Mouse (Mus musculus) ES-Bruce4 (cell line): ENCODE measurements around the gene Smurf2. TPM values are rescaled to one million over a fixed set of nuclear protein-coding genes. Genes with fewer than 3 reads are reported as not detected.

ENCODE experiments used
- H3K27ac ChIP-seq: 2 replicates; pipeline ENCODE4 v1.5.1; 2012; ENCODE audit warnings: low read length, inconsistent platforms; ENCODE audit not compliant: insufficient read depth
- H3K27me3 ChIP-seq: 2 replicates; pipeline ENCODE4 v1.6.1; 2012; ENCODE audit warnings: mild to moderate bottlenecking, low read length, inconsistent platforms; ENCODE audit not compliant: control insufficient read depth, poor library complexity, insufficient read depth, severe bottlenecking
- H3K36me3 ChIP-seq: 2 replicates; pipeline ENCODE4 v1.6.1; 2012; ENCODE audit warnings: inconsistent platforms, mild to moderate bottlenecking, low read length, moderate library complexity; ENCODE audit not compliant: control insufficient read depth, poor library complexity, insufficient read depth, severe bottlenecking
- H3K4me1 ChIP-seq: one replicate; pipeline ENCODE4 v1.8.1; 2011; ENCODE audit warnings: low read length; ENCODE audit not compliant: control insufficient read depth, insufficient read depth
- H3K4me3 ChIP-seq: 2 replicates; pipeline ENCODE4 v1.5.1; 2011; ENCODE audit warnings: low read depth, mild to moderate bottlenecking, low read length
- H3K9ac ChIP-seq: 2 replicates; pipeline ENCODE4 v1.6.1; 2012; ENCODE audit warnings: low read depth, mild to moderate bottlenecking, inconsistent platforms; ENCODE audit not compliant: poor library complexity, severe bottlenecking
- H3K9me3 ChIP-seq: replicated peaks from 2 replicates; pipeline ENCODE4 v1.6.1; 2012; ENCODE audit warnings: mild to moderate bottlenecking, low read length, inconsistent platforms; ENCODE audit not compliant: control insufficient read depth, poor library complexity, insufficient read depth, severe bottlenecking
- CTCF ChIP-seq: IDR thresholded peaks from one replicate; pipeline ENCODE4 v1.8.1; 2011; ENCODE audit warnings: low read depth, low read length
- EP300 ChIP-seq: IDR thresholded peaks from 2 replicates; pipeline ENCODE4 v1.6.1; 2011; ENCODE audit warnings: low read depth, low read length; ENCODE audit not compliant: insufficient read depth
- POLR2A ChIP-seq: IDR thresholded peaks from one replicate; pipeline ENCODE4 v1.8.1; 2011; ENCODE audit warnings: low read length; ENCODE audit not compliant: insufficient read depth
- polyA plus RNA-seq: library from polyadenylated mRNA; stranded (reverse); fragments of >200 nt; gene quantifications from 2 replicates; pipeline ENCODE4 v1.2.4, GENCODE M21; 2011; ENCODE audit warnings: low read depth; ENCODE audit not compliant: missing spikeins, insufficient read depth, insufficient read length

The Smurf2 gene
- polyA plus RNA-seq, 1 experiment, result 50.2 TPM

DNA sequence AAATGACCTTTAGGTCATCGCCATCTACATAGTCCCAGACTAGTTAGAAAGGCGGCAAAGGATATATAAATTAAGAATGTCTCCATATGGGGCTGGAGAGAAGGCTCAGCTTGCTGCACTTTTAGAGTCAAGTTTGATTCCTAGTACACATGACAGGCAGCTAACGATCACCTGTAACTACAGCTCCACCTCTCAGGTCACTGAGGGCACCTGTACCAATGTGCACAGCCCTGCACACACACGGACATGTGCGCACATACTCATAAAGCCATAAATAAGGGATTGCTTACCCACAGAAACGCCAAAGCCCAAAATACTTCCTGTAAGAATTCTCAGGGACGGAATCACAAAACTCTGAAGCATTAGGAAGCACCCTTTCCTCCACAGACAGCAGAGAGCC, 92.4 kb downstream of the Smurf2 start:
- no peaks in the 10 kb centered on the region for H3K27me3 ChIP-seq
- TF ChIP-seq CTCF, result no peak
- no peak for TF ChIP-seq POLR2A
- TF ChIP-seq EP300, result no peak
- H3K27ac ChIP-seq, result no peak overlapping the region
- no peaks in the 10 kb centered on the region for H3K4me1 ChIP-seq
- no peaks in the 10 kb centered on the region for H3K9me3 ChIP-seq
- H3K4me3 ChIP-seq, result no peak overlapping the region
- no peak overlapping the region for H3K9ac ChIP-seq
- peaks cover 2% of the 10 kb centered on the region for H3K36me3 ChIP-seq

DNA sequence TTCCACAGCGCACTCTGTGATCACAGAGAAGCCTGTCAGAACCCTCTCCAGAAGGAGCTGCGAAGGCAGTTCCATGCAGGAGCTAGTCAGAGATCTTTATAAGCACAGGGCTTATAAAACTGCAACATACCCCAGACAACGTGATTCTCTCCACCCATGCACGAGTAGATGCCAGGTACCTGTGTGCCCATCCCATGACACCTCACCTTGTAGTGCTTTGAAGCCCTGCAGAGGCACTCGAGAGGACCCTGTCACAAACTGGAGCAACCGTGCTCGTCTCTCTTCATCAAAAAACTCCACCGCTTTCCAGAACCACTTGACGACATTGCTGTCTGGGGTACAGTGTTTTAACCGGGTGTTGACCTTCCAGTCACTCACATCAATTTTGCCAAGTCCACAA, 96.1 kb downstream of the Smurf2 start:
- TF ChIP-seq POLR2A (no peak), CTCF (no peak), EP300 (no peak)
- H3K27ac ChIP-seq, result no peak overlapping the region
- no peaks in the 10 kb centered on the region for H3K9me3 ChIP-seq
- peaks cover 7% of the 10 kb centered on the region for H3K36me3 ChIP-seq
- H3K27me3 ChIP-seq, result no peaks in the 10 kb centered on the region
- H3K4me1 ChIP-seq, result no peaks in the 10 kb centered on the region
- H3K9ac ChIP-seq, result no peak overlapping the region
- no peak overlapping the region for H3K4me3 ChIP-seq

DNA sequence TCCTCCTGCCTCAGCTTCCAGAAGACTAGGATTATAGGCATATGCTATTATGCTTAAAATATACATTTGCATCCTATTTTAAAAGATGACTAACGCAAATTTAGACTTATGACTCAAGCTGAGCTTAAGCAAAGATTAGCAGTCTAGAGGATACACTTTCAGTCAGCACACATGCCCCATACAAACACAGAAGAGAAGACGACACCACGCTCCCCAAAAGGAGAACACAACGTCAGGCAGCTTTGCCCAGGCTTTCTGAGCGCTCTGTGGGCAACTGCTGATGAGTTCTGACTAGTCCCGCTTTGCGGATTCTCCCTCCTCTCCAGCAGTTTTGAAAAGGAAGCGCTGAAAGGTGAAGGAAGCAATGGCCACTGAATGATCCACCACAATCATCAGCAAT, 96.8 kb downstream of the Smurf2 start:
- TF ChIP-seq CTCF, result no peak
- no peak for TF ChIP-seq EP300
- TF ChIP-seq POLR2A, result no peak
- Histone ChIP-seq H3K9me3 (no peaks in the 10 kb centered on the region), H3K4me1 (no peaks in the 10 kb centered on the region), H3K36me3 (peaks cover 14% of the 10 kb centered on the region), H3K27ac (no peak overlapping the region), H3K9ac (no peak overlapping the region), H3K4me3 (no peak overlapping the region), H3K27me3 (no peaks in the 10 kb centered on the region)

DNA sequence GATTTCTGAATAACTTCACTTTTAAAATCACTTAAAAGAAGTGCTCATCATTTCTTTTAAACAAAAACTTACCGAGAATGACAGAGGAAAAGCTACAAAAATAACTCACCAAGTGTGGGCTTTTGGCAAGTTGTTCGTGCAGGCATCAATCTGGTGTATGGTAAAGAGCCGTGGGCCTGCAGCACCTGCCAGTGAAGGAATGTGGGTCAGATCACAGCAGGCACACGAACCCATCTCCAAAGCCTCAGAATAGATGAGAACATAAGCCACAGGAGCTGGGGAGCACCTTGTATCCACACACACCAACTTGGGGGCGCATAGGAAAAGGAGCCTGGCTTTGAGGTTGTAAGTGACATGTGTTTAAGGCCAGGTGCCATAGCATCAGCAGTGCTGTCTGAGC, 97.6 kb downstream of the Smurf2 start:
- H3K36me3 ChIP-seq, result peaks cover 17% of the 10 kb centered on the region
- H3K4me3 ChIP-seq, result no peak overlapping the region
- no peaks in the 10 kb centered on the region for H3K4me1 ChIP-seq
- H3K9me3 ChIP-seq, result no peaks in the 10 kb centered on the region
- TF ChIP-seq CTCF, result no peak
- no peak for TF ChIP-seq EP300
- TF ChIP-seq POLR2A, result no peak
- no peak overlapping the region for H3K9ac ChIP-seq
- H3K27me3 ChIP-seq, result no peaks in the 10 kb centered on the region
- no peak overlapping the region for H3K27ac ChIP-seq

DNA sequence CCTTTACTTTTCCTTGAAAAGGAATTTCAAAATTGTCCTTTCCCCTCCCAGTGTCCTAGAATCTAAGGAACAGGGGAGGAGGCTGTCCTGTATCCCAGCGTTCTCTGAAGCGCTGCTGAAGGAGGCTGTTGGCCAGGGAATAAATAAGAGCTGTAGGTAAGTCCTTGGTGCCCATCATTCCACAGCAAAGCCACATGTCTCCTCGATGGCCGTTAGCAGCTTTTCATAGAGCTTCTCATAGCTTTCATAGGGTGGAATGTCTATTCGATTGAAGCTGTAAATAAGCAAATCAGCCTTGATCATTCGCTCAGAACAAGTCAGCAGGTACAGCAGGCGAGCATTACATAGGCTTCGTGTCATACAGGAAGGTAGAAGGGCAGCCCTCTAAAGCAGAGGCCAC, 98.0 kb downstream of the Smurf2 start:
- peaks cover 17% of the 10 kb centered on the region for H3K36me3 ChIP-seq
- H3K27me3 ChIP-seq, result no peaks in the 10 kb centered on the region
- no peak overlapping the region for H3K27ac ChIP-seq
- no peak overlapping the region for H3K4me3 ChIP-seq
- H3K4me1 ChIP-seq, result no peaks in the 10 kb centered on the region
- no peaks in the 10 kb centered on the region for H3K9me3 ChIP-seq
- no peak overlapping the region for H3K9ac ChIP-seq
- TF ChIP-seq POLR2A (no peak), CTCF (no peak), EP300 (no peak)

DNA sequence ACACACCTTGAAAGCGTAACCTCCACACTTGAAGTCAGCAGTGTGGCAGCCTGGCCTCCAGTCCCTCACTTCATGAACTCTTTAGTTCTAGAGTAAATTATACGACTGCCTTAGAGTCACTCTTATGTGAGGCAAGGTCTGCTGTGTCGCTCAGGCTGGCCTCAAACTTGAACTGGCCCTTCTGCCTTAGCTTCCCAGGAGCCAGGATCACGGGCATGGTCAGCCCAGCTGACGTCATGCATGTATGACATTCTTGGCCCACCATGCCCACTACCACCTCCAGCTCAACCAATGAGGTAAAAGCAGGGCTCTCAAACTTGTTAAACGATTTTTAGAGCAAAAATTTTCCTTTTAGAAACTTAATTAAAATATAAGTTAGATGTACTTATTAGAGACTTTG, 99.1 kb downstream of the Smurf2 start:
- Histone ChIP-seq H3K27me3 (no peaks in the 10 kb centered on the region), H3K9me3 (no peaks in the 10 kb centered on the region), H3K4me3 (no peak overlapping the region), H3K36me3 (peaks cover 21% of the 10 kb centered on the region), H3K9ac (no peak overlapping the region), H3K27ac (no peak overlapping the region), H3K4me1 (no peaks in the 10 kb centered on the region)
- TF ChIP-seq CTCF, result no peak
- no peak for TF ChIP-seq EP300
- no peak for TF ChIP-seq POLR2A

DNA sequence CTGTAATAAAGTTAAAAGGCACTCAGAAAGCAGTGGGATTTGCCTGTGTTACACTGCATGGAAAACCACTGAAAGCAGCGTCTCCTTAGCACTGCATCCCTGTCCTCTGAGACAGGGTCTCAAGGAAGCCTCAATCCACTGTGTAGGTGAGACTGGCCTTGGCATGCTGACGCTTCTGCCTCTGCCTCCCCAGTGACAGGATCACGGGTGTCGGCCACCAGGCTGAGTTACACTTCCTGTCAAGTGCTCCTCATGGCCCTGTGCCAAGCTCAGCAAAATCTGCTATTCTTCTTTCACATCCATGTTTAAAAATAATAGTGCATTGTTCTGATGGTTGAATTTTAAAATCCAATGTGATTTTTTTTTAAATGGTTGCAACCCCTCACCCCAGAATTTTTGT, 99.5 kb downstream of the Smurf2 start:
- Histone ChIP-seq H3K4me1 (no peaks in the 10 kb centered on the region), H3K27me3 (no peaks in the 10 kb centered on the region), H3K9me3 (no peaks in the 10 kb centered on the region), H3K9ac (no peak overlapping the region), H3K27ac (no peak overlapping the region), H3K4me3 (no peak overlapping the region), H3K36me3 (peaks cover 21% of the 10 kb centered on the region)
- no peak for TF ChIP-seq POLR2A
- no peak for TF ChIP-seq EP300
- TF ChIP-seq CTCF, result no peak
